Mouse (Mus musculus): ENCODE measurements around the gene Cyp46a1. TPM values are rescaled to one million over a fixed set of nuclear protein-coding genes. Genes with fewer than 3 reads are reported as not detected.

Cyp46a1 gene
- polyA plus RNA-seq, 1 experiment from 2014 or later = 6.6 TPM

- no peak overlapping the region for H3K4me3 ChIP-seq
- no peaks in the 10 kb centered on the region for H3K36me3 ChIP-seq
- no peak overlapping the region for H3K9ac ChIP-seq
- no peak for ATAC-seq (ENCODE audit: borderline replicate concordance, extremely low read depth, low FRiP score, low TSS enrichment)
- no peak overlapping the region for H3K27ac ChIP-seq
- no peaks in the 10 kb centered on the region for H3K9me3 ChIP-seq
- peaks cover 6% of the 10 kb centered on the region; the same call in 1 of the 2 replicates for H3K4me1 ChIP-seq
- H3K27me3 ChIP-seq = peaks cover 53% of the 10 kb centered on the region
- WGBS = 40% methylated on average over 10 of the region's 10 CpGs
- H3K4me2 ChIP-seq = no peak overlapping the region
These were observed 18.4 kb upstream of the Cyp46a1 start for GRCm38 (mm10) chr12:108315818-108316217.

DNA sequence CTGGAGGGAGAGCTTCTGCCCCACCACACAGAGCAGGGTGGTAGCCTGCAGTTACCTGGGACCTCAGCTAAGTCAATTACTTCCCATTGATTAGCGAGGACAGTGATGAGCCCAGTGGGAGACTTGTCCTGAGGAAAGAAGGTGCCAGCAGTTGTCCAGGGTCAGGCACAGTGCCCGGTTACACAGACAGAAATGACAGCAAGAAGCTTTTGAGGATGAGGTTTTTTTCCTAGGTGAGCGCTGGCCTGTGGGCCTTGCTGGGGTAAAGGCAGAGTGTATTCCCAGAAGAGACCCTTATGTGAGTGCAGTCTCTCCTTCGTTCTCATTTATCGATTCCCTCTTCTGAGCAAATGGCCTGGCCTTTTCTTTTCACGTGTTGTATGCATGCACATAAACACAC lies 17.5 kb upstream of the Cyp46a1 start:
- ATAC-seq (ENCODE audit: borderline replicate concordance, extremely low read depth, low FRiP score, low TSS enrichment) = no peak
- no peak overlapping the region for H3K4me2 ChIP-seq
- H3K36me3 ChIP-seq = no peaks in the 10 kb centered on the region
- H3K27ac ChIP-seq = no peak overlapping the region
- 39% methylated on average over 6 of the region's 6 CpGs for WGBS
- H3K4me3 ChIP-seq = no peak overlapping the region
- peaks cover 53% of the 10 kb centered on the region for H3K27me3 ChIP-seq
- no peak overlapping the region for H3K9ac ChIP-seq
- no peaks in the 10 kb centered on the region for H3K9me3 ChIP-seq
- peaks cover 6% of the 10 kb centered on the region; the same call in 1 of the 2 replicates for H3K4me1 ChIP-seq

DNA sequence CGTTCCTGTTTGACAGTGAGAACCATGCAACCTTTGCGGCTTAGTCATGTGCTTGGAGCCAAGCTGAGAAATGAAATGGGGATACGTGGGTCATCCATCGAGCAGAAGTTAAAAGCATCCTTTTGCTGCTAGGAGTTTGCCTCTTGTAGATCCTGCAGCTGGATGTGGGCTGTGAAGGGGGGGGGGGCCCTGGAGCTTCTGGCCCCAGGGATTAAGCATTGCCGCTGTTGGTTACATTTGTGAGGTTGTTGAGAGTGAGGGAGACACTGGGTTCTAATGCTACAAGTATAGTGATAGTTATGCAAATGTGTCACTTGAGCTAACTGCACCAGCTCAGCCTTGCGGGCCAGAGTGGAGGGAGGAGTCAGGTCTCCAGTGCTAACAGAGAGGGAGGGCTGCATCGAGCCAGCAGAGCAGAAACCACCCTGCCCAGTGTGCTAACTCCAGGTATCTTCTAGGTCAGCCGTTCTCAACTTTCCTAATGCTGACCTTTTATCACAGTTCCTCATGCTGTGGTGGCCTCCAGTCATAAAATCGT lies 16.9 kb upstream of the Cyp46a1 start:
- H3K27me3 ChIP-seq = peaks cover 53% of the 10 kb centered on the region
- WGBS = 18% methylated on average over 9 of the region's 9 CpGs

GRCm38 (mm10) chr12:108317826-108318430 lies 16.3 kb upstream of the Cyp46a1 start:
- H3K4me2 ChIP-seq = peak overlapping the region; percentile 21; the same call in 1 of the 2 replicates
- H3K27me3 ChIP-seq = peaks cover 53% of the 10 kb centered on the region
- H3K4me3 ChIP-seq = no peak overlapping the region; the same call in 1 of the 2 replicates
- no peaks in the 10 kb centered on the region for H3K9me3 ChIP-seq
- H3K4me1 ChIP-seq = peaks cover 6% of the 10 kb centered on the region; the same call in 1 of the 2 replicates
- 23% methylated on average over 18 of the region's 18 CpGs for WGBS
- ATAC-seq (ENCODE audit: borderline replicate concordance, extremely low read depth, low FRiP score, low TSS enrichment) = no peak
- H3K9ac ChIP-seq = no peak overlapping the region
- no peak overlapping the region for H3K27ac ChIP-seq
- H3K36me3 ChIP-seq = no peaks in the 10 kb centered on the region

More for the DNA sequence above, 16.9 kb upstream of the Cyp46a1 start:
- H3K36me3 ChIP-seq = no peaks in the 10 kb centered on the region
- no peak for ATAC-seq (ENCODE audit: borderline replicate concordance, extremely low read depth, low FRiP score, low TSS enrichment)
- H3K27ac ChIP-seq = no peak overlapping the region
- peaks cover 6% of the 10 kb centered on the region; the same call in 1 of the 2 replicates for H3K4me1 ChIP-seq
- H3K9me3 ChIP-seq = no peaks in the 10 kb centered on the region
- H3K4me2 ChIP-seq = no peak overlapping the region
- no peak overlapping the region for H3K9ac ChIP-seq
- H3K4me3 ChIP-seq = no peak overlapping the region

GRCm38 (mm10) chr12:108318499-108318898 lies 15.7 kb upstream of the Cyp46a1 start:
- peak overlapping the region; percentile 21; the same call in 1 of the 2 replicates for H3K4me2 ChIP-seq
- H3K4me1 ChIP-seq = peaks cover 6% of the 10 kb centered on the region; the same call in 1 of the 2 replicates
- no peak overlapping the region; the same call in 1 of the 2 replicates for H3K4me3 ChIP-seq
- no peak overlapping the region for H3K27ac ChIP-seq
- H3K27me3 ChIP-seq = peaks cover 53% of the 10 kb centered on the region
- H3K36me3 ChIP-seq = no peaks in the 10 kb centered on the region
- no peak overlapping the region for H3K9ac ChIP-seq
- ATAC-seq (ENCODE audit: borderline replicate concordance, extremely low read depth, low FRiP score, low TSS enrichment) = peak; percentile 28; the same call in 1 of the 2 replicates
- no peaks in the 10 kb centered on the region for H3K9me3 ChIP-seq
- WGBS = 9% methylated on average over 37 of the region's 37 CpGs

DNA sequence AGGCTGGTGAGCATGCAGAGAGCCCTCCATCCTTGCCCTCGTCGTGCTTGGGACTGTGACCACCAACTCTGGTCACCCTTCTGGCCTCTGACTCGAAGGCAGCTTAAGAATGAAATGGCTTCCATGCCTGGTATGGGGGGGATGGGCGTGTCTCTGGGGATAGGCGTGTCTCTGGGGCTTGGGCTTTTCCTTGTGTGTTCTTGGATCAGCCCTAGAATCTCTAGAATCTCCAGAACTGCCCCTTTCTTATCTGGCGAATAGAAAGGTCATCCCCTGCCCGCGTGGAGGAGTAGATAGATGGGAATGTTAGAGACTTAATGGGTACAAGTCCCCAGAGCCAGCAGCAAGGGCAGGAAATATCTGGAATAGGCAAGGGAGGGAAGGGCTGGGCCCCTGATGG lies 14.1 kb upstream of the Cyp46a1 start:
- Histone ChIP-seq H3K4me1 (peaks cover 6% of the 10 kb centered on the region; the same call in 1 of the 2 replicates), H3K27ac (no peak overlapping the region), H3K4me2 (no peak overlapping the region), H3K4me3 (no peak overlapping the region), H3K27me3 (peaks cover 53% of the 10 kb centered on the region), H3K9me3 (no peaks in the 10 kb centered on the region), H3K9ac (no peak overlapping the region), H3K36me3 (no peaks in the 10 kb centered on the region)
- 24% methylated on average over 8 of the region's 8 CpGs for WGBS
- ATAC-seq (ENCODE audit: borderline replicate concordance, extremely low read depth, low FRiP score, low TSS enrichment) = no peak

DNA sequence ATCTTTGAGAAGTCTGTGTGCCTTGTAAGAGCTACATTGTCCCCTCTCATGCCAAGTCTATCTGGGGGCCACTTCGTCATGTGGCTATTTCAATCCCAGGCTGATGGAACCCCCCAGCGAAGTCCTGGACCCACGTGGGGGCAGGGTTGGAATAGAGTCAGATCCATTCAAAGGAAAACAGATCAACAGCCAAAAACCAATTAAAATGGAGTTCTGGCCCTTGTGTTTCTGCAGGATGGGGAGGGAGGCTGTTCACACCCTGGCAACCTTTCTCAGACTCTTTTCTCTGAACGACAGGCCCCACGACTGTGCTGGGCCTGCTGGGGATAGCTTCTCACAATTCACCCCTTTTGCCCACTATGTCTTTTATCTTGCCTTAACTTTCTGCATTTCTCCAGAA lies 7.8 kb upstream of the Cyp46a1 start:
- Histone ChIP-seq H3K9me3 (no peaks in the 10 kb centered on the region), H3K27ac (no peak overlapping the region), H3K9ac (no peak overlapping the region), H3K4me2 (no peak overlapping the region), H3K4me3 (no peak overlapping the region), H3K36me3 (no peaks in the 10 kb centered on the region), H3K27me3 (peaks cover 45% of the 10 kb centered on the region), H3K4me1 (peaks cover 19% of the 10 kb centered on the region)
- WGBS = 47% methylated on average over 5 of the region's 5 CpGs
- no peak for ATAC-seq (ENCODE audit: borderline replicate concordance, extremely low read depth, low FRiP score, low TSS enrichment)

- H3K4me3 ChIP-seq = peak overlapping the region; percentile 37
- H3K36me3 ChIP-seq = no peaks in the 10 kb centered on the region
- H3K9ac ChIP-seq = no peak overlapping the region
- WGBS = under 1% methylated on average over 65 of the region's 66 CpGs
- H3K4me1 ChIP-seq = peaks cover 22% of the 10 kb centered on the region
- ATAC-seq (ENCODE audit: borderline replicate concordance, extremely low read depth, low FRiP score, low TSS enrichment) = peak; percentile 40; the same call in 1 of the 2 replicates
- H3K9me3 ChIP-seq = no peaks in the 10 kb centered on the region
- H3K27ac ChIP-seq = no peak overlapping the region
- peak overlapping the region; percentile 82 for H3K4me2 ChIP-seq
- peaks cover 45% of the 10 kb centered on the region for H3K27me3 ChIP-seq
These were observed 6.2 kb upstream of the Cyp46a1 start for GRCm38 (mm10) chr12:108327889-108328491.

DNA sequence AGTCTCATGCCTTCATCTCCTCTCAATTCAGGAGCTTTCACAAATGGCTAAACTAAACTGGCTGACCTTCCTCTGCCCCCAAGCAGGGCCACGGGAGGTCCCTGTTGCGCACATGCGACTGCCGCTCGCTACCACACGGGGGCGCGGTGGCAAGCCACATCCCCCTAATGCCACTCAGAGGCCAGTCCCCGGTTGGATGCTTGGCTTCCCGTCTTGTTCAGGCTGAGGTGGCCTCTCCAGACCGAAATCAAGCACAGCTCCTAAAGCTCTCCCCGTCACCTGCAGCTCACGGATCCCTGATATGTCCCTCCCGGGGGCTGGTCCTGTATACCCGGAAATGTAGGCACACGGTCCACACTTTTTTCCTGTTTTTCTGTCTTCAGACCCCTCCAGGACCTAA lies 1.1 kb upstream of the Cyp46a1 start:
- Histone ChIP-seq H3K27ac (no peak overlapping the region; the same call in 1 of the 2 replicates), H3K9me3 (no peaks in the 10 kb centered on the region), H3K27me3 (peaks cover 55% of the 10 kb centered on the region), H3K4me2 (peak overlapping the region; percentile 100), H3K9ac (no peak overlapping the region), H3K4me3 (peak overlapping the region; percentile 65), H3K4me1 (peaks cover 30% of the 10 kb centered on the region), H3K36me3 (no peaks in the 10 kb centered on the region)
- ATAC-seq (ENCODE audit: borderline replicate concordance, extremely low read depth, low FRiP score, low TSS enrichment) = peak; percentile 28; the same call in 1 of the 2 replicates
- WGBS = under 1% methylated on average over 16 of the region's 16 CpGs

GRCm38 (mm10) chr12:108333481-108333882 lies 699 bp upstream of the Cyp46a1 start:
- Histone ChIP-seq H3K27ac (peak overlapping the region; percentile 69), H3K4me2 (peak overlapping the region; percentile 100), H3K27me3 (peaks cover 51% of the 10 kb centered on the region), H3K9me3 (no peaks in the 10 kb centered on the region), H3K36me3 (no peaks in the 10 kb centered on the region), H3K9ac (peak overlapping the region; percentile 35), H3K4me3 (peak overlapping the region; percentile 65), H3K4me1 (peaks cover 26% of the 10 kb centered on the region)
- ATAC-seq (ENCODE audit: borderline replicate concordance, extremely low read depth, low FRiP score, low TSS enrichment) = peak; percentile 21
- under 1% methylated on average over 22 of the region's 22 CpGs for WGBS

DNA sequence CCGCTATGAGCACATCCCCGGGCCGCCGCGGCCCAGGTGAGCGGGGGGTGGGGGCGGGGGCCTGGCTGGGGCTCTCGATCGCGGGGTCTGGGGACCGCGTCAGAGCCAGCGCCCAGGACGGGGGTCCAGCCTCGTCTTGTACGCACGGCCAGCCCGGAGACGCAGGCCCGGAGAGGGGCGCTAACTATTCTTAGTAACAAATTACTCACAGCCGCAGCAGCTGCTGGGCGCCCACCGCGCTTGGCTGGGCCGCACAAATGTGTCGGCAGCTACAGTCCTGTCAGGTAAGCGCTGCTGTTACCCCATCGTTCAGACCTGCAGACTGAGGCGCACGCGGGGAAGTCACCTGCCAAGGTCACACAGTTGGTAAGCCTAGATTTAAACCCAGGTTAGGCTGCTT lies 348 bp downstream of the Cyp46a1 start:
- Histone ChIP-seq H3K9me3 (no peaks in the 10 kb centered on the region), H3K4me1 (peaks cover 24% of the 10 kb centered on the region), H3K36me3 (no peaks in the 10 kb centered on the region), H3K27me3 (peaks cover 41% of the 10 kb centered on the region), H3K27ac (no peak overlapping the region), H3K4me2 (peak overlapping the region; percentile 100), H3K9ac (peak overlapping the region; percentile 54), H3K4me3 (peak overlapping the region; percentile 65)
- 2% methylated on average over 32 of the region's 32 CpGs for WGBS
- ATAC-seq (ENCODE audit: borderline replicate concordance, extremely low read depth, low FRiP score, low TSS enrichment) = no peak

Data from lung, embryonic 15.5 days (tissue).